Mouse (Mus musculus) testis, postnatal 14 days (tissue): ENCODE measurements around the gene Acox3.
"Not testable (repeated sequence)": the region's sequence is repeated elsewhere in the genome, so short reads cannot be mapped to it uniquely, and the experiment has no call there.

Experiments used
- DNase-seq: peaks from one replicate; pipeline ENCODE4 v3.0.0; 2021; ENCODE audit warnings: low spot score

Gene Acox3

DNA sequence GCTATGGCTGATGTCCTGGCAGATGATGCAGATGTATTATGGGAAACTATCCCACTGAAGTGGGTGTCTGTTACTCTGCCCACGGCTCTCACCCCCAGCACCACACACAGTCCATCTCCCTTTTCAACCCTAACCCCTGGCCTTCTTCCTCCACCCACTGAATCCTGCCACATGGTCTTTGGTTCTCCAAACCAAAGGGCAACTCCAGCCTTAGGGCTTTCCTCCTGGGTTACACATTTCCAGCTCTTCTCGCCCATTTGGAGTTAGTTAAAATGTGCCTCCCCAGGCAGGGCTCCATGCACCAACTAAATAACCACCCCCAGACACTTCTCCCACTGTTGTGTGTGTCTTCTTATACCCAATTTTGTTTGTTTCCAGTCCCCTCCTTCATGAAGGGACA, 4.4 kb upstream of the Acox3 start:
- DNase-seq, result no peak

- no peak for DNase-seq
Measured at GRCm38 (mm10) chr5:35579247-35579893, 3.5 kb upstream of the Acox3 start.

GRCm38 (mm10) chr5:35580156-35580922, 2.5 kb upstream of the Acox3 start:
- no peak for DNase-seq

GRCm38 (mm10) chr5:35583221-35583783, 462 bp downstream of the Acox3 start:
- DNase-seq, result no peak

GRCm38 (mm10) chr5:35584259-35584658, 1.4 kb downstream of the Acox3 start:
- not testable (repeated sequence) for DNase-seq

DNA sequence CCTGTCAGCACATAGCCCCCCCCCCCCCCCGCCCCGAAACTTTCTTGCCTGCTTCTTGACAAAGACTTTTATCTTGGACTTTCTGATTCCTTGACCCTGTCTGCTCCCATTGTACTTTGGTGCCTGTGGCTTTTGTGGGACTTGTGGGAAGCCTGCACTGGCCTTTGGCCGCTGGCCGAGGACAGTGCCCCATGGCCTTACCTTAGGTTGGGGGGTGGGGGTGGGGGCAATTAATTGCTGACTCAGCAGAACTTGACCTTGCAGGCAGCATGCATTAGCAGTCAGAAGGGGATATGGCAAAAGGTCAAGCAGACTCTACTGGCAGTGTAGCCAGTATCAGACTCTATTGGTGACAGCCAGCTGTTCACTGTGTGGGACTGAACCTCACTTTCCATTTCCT, 8.7 kb downstream of the Acox3 start:
- DNase-seq, result no peak

- no peak for DNase-seq
Measured at GRCm38 (mm10) chr5:35592081-35592736, 9.4 kb downstream of the Acox3 start.

GRCm38 (mm10) chr5:35592824-35593223, 10.0 kb downstream of the Acox3 start:
- DNase-seq, result no peak

- no peak for DNase-seq
Measured at GRCm38 (mm10) chr5:35593272-35593671, 10.4 kb downstream of the Acox3 start.

GRCm38 (mm10) chr5:35594768-35595167, 11.9 kb downstream of the Acox3 start:
- DNase-seq, result no peak

DNA sequence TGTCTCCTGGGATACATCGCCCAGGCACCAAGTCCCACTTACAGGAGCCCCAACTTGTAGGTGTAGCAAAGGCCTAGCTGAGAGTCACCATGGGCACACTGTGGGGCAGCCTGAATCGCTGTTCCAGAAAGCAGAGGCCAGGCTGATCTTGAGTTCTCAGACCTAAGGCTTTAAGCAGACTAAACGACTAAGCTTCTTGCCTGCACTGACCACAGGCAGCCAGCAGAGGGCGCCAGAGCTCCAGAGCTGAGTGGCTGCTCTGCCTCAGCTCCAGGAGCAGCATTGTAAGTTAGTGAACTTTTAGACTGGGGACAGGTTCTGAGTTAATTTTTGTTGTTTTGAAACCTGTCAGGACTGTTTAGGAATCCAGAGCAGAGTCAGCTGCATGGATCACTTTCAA, 12.9 kb downstream of the Acox3 start:
- peak; percentile 64 for DNase-seq

- DNase-seq, result no peak
Measured at GRCm38 (mm10) chr5:35596169-35597160, 13.6 kb downstream of the Acox3 start.

- no peak for DNase-seq
Measured at GRCm38 (mm10) chr5:35600233-35600632, 17.4 kb downstream of the Acox3 start.

DNA sequence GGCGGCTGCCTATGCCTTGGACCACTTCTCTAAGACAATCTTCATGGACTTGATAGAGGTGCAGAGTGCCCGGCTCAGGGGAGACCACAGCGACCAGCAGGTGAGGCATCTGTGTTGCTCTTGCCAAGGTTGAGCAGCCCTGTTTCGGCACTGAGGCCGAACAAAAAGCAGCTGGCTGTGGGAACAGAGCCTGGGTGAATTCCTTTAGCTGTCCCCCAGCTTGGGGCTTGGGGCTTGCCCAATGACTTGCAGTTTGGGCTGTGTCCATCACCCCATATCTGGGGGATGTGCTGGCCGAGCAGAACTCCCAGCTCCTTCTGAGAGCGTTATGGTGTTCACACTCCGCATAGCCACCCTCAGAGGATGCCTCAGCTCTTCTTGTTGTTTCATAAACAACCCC, 18.7 kb downstream of the Acox3 start:
- no peak for DNase-seq

DNA sequence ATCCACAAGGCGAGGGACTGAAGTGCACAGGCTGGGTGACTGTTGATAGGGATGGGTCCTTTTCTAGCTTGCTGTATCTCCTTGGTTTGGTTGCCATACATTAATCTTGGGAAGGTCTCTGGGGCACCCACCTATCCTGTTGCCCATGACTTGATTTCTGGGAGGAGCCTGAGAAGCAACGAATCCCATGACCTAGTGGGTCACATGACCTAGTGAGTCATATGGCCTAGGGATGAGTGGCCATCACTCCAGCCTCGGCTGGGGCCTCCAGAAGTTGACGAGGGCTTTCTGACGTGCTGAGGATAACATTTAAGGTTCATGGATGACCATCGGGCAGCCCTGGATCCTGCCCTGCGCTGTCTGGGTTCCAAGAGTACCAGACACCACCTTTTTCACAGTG, 22.5 kb downstream of the Acox3 start:
- no peak for DNase-seq

- no peak for DNase-seq
Measured at GRCm38 (mm10) chr5:35606800-35607199, 24.0 kb downstream of the Acox3 start.

GRCm38 (mm10) chr5:35607784-35608183, 24.9 kb downstream of the Acox3 start:
- DNase-seq, result no peak

- DNase-seq, result no peak
Measured at GRCm38 (mm10) chr5:35608559-35608958, 25.7 kb downstream of the Acox3 start.

GRCm38 (mm10) chr5:35609381-35609780, 26.5 kb downstream of the Acox3 start:
- peak; percentile 42 for DNase-seq

- DNase-seq, result no peak
Measured at GRCm38 (mm10) chr5:35609971-35610370, 27.1 kb downstream of the Acox3 start.

DNA sequence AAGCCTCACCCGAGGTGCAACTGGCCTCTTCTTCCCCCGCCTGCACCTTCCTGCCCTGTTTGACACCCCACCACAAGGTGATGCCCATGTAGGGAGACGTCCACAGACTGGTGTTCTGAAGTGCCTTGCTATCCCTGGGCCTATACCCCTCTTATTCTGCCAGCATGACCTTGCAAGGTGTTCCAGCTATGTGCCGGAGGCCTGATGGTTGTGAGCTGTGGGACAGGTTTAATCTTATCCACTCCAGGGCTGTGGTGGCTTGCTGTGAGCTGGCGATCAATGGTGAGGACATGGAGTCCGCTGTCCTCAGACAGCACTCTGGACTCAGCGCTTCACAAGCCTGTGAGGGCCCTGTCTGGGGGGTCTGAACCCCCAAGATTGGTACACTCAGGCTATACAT, 27.5 kb downstream of the Acox3 start:
- no peak for DNase-seq

- no peak for DNase-seq
Measured at GRCm38 (mm10) chr5:35611170-35611569, 28.3 kb downstream of the Acox3 start.
